Mouse (Mus musculus): ENCODE results near the gene Kirrel3.

Gene Kirrel3

DNA sequence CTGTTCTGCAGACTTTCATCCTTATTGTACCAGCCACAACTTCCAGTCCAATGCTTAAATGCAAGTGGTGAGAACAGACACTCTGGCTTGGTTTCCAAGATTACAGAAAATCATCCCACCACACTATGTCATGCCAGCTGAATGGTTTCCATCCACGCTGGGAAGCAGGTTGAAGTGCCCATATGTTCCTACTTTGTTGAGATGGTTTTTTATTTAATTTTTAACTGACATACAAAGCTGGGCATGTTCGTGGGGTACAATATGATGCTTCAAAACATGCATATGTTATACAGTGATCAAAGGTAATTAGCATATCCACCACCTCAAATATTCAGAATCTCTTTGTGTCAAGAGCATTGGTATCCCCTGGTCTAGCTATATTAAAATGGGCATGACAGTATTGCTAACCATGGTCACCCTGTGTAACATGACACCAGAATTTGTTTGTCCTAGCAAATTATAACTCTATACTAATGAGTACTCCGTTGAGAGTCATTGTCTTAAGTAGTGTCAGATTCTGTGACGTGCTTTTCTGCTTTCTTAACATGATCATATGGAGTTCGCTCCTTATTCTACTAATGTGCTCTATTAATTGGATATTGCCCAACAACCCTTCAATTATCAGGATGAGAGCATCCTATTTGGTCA lies 472.6 kb downstream of the Kirrel3 start:
- DNase-seq = peak; percentile 50

DNA sequence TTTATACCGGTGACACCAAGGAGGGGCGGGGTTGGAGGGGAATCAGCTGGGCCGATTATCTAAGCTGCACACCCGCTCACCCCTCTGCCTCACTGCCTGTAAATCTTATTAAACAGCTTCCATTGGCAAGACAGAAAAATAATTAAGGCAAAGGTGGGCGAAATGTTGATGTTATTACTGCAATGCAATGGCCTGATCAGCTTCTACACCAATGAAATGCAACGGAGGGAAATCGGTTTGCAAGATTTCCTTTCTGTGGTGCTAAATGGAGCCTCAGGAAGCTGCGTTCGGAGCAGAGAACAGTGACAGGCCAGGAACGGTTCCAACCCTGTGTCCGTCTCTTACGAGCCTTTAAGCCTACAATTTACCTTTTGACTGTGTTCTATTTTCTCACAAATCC lies 475.0 kb downstream of the Kirrel3 start:
- no peak for DNase-seq

DNA sequence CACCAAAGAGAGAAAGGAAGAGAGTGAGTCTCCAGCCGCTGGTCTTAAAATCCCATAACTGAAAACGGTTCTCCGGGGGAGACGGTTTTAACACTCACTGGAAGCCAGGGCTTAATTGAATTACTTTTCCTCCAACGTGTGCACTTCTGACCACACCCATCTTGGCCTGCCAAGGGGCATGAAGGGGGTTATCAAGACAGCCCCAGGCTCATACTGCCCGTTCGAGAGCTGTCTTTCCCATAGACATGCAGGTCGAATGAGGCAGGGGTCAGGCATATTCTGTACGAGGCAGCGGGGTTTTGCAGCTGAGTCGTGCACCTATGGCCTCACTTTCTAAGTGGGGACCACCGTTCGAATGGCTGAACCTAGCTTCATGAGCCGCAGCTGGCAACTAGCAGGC lies 475.5 kb downstream of the Kirrel3 start:
- DNase-seq = no peak

DNA sequence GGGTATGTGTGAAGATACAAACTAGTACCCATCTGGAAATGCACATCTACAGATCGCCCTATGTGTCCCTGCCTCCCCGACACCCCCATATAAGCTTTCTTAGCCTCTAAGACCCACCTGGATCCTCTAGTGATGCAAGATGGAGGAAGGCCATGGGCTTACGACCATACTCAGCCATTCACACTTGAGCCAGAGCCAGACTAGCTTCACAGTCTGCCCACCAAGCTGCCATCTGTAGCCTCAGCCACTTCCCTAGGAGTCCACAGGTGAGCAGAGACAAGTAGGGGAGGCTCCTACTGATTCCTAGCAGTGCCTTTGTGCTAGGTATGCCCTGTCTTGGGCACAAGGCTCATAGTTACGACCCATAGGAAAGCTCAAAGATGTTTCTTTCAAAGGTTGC lies 476.6 kb downstream of the Kirrel3 start:
- no peak for DNase-seq

DNA sequence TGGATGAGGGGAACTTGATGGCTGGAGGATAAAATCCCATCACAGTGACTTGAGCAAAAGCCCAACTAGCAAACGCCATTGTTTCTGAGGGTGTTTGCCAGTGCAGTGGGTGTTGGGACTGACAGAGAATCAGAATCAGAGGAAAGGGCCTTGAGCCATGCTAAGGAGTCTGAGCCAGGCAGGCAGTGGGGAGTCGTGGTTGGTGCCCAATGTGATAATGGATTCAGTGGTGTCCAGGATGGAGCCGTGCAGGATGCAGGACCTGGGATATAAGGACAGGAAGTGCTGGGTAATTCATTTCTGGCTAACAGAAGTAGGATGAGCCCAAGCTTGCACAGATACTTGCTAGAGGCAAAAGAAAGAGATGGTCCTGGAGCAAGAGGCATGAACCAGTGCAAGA lies 477.9 kb downstream of the Kirrel3 start:
- no peak for DNase-seq

DNA sequence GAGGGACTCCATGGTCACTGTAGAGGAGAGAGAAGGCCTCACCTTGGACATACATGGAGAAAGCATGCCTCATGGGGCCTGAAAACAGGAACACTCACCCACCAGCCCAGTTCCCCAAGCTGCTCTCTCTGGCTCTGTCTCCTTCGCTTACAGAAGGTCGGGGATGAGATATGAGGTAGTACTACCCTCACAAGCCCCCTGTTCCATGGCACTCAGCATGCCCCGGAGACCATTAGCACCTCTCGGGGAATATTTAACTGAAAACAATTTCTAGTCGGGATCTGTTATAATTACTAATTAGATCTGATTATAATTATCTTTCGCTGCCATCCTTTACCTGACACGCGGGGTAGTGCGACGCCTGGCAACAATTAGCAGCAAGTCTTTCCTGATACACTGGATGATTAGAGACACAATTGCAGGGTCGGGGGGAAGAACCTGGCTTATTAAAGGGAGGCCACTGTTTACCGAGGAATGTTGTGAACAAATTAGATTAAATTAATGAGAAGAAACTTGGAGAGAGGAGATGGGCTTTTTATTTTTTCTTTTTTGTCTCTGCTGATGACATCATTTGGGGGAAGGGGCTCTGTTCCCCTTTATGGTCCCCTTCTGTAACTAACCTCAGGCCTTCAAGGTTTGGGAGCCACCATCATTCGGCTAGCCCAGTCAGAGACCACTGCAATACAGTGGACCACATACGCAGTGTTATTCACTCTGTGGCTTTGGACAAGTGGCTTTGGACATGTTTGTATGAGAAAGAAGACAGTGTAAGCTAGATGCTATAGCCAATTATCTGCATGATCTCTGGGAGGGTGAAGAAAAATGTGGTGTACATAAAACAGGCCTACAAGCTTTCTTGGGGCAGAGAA lies 478.7 kb downstream of the Kirrel3 start:
- DNase-seq = no peak

DNA sequence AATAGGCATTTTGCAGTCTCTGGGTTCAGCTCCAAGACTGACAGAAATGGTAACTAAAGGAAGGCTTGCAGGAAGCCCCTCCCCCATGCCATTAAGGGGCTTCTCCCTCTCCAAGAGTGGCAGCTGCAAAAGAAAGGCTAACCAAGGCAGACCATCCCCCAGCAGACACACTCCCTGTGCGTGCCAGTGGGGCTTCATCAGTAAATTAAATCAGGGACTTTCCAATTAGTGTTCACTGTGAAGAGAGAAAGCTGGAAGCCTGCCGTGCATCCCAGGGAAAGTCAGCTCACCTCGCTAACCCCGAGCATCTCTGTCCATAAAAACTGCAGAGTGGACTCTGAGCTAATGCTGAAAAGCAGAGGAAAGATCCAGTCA lies 479.3 kb downstream of the Kirrel3 start:
- no peak for DNase-seq

DNA sequence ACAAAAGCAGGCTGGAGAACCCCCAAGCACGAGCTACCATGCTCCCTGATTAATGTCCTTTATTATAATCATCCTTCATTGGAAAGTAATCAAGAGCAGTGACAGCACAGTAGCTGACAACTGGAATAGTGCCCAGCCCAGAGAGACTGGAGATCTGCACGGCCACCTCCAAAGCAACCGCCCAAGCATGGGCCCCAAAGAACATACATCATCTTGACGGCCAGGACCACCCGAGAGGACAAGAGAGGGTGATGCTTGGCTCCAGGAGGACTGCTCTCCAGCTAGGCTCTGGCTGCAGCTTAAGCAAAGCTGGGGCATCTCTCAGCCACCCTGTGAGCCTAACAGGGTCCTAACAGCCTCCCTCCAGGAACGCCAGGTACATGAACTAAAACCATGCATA lies 482.1 kb downstream of the Kirrel3 start:
- no peak for DNase-seq

DNA sequence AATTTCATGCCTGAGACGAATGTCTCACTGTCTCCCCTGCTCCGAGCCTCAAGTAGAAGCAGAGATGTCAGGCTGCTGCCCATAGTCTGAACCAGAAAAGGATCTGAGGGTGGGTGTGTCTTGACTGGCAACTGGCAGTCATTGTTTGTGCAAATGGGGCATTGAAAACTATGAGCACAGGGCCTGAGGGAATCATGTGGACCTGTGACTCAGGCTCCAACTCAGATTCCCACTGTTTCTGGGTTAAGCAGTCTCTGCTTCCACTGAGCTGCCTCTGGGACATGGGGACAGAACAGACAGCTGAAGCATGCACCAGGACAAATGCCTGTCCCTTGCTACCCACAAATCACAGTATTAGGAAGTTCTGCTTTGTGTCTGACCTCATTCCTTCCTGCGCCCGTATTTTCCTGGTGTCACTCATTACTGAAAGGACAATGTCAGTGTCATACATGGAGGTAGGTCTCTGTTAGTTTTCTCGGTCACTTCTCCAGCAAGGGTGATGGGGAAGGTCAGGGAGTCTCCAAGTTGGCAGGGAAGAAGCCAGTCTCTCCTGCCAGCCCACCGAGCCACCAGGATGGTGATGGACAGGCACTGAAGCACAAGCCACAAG lies 484.3 kb downstream of the Kirrel3 start:
- no peak for DNase-seq

DNA sequence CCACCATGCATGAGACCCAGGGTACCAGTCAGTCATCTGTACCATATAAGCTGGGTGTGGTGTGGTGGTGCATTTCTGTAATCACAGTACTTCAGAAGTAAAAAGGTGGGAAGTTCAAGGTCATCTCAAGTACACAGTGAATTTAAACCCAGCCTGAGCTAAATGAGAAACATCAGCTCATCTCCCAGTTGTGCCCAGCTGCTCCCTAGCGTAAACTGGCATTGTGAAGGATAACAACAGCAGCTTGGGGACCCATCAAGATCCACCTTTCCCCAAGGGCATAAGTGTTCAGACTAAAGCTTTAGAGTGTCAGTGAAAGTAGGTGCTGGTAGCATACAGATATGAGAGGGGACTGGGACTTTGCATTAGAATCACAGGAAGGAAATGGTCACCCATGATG lies 488.6 kb downstream of the Kirrel3 start:
- DNase-seq = no peak

DNA sequence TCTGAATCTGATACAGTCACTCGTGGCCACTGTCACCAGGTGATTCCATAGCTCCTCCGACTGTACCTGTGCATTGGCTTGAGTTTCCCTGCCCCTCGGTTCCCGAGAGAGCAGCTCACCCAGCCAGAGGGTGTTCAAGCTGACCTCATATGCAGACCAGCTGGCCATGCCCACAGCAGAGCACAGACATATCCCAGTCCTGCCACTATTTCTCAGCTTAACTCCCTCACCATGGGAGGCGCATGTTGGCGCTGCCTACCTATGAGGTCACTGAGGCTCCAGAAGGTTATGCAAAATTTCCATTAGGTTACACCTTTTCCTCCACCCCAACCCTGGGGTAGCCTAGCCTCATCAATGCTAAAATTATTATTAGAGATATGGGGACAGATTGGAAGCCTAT lies 489.6 kb downstream of the Kirrel3 start:
- DNase-seq = no peak

DNA sequence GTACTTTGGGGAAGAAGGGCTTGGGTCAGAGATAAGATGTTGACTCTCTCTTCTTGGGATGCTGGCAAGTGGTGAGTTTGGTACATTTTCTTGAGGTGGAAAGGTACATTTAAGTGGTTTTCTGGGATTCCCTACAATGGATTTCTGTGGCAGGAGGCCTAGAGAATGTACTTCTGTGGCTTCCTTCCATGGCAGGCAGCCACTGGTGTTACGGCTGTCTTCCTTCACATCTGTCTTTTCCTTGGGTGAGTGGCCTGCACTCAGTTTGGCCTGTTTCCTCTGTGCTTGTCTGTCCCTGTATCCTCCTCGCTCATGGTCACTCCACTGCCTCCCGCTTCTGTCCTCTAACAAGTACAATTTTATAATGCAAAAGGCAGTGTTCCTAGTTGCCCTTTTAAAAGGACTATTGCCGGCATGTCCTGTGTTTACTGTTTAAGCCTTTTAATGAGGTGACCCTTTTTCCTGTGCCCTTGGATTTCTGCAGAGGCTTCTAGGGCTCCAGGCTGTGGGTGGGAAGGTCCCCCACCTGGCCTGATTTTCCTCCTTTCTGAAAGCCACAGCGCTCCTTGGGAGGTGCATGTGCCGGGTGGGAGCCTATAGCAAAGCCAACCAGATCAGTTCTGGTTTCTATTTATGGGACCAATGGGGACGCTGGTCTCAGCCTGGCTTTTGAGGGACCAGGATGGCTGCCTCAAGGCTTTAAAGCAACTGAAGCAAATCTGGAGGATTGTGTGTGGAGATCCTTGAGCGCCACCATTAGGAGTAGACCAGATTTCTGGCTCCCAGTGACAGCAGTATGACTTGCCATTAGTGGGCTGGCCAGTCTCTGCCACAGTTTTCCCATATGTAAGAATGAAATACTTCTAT lies 491.1 kb downstream of the Kirrel3 start:
- DNase-seq = no peak

DNA sequence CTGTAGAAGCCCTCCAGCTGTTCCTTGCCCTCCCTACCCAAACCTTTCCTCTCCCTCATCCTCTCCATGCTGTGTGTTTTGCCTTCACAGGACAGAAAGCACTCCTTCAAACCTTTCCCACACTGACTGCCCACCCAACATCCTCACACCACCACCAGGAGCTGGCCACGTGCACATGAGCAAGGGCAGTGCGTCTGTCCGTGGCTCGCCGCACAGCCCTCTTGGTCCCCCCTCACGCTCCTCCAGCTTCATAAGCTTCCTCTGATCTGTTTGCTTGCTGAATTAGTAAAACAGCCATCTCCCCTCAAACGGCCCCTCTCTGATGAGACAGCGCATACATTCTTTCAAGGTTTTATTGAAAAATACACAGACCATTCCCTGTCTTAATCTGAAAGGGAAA lies 492.0 kb downstream of the Kirrel3 start:
- no peak for DNase-seq

DNA sequence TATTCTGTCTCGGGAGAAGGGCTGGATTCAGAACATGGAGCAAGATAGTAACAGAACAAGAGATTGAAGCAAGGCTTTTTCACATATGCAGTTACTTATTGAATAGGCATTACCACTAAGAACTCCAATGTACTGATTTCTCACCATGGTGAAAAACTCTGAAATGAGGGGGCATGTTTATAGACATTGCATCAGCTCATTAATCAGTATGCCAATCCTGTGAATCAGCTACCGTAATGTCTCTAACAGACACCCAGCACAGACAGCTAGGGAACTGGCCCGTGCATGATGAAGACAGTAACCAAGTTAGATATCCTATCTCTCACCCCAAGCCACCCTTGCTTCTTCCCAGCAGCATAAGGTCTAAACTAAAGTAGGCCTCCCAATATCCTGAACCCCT lies 492.5 kb downstream of the Kirrel3 start:
- DNase-seq = no peak

DNA sequence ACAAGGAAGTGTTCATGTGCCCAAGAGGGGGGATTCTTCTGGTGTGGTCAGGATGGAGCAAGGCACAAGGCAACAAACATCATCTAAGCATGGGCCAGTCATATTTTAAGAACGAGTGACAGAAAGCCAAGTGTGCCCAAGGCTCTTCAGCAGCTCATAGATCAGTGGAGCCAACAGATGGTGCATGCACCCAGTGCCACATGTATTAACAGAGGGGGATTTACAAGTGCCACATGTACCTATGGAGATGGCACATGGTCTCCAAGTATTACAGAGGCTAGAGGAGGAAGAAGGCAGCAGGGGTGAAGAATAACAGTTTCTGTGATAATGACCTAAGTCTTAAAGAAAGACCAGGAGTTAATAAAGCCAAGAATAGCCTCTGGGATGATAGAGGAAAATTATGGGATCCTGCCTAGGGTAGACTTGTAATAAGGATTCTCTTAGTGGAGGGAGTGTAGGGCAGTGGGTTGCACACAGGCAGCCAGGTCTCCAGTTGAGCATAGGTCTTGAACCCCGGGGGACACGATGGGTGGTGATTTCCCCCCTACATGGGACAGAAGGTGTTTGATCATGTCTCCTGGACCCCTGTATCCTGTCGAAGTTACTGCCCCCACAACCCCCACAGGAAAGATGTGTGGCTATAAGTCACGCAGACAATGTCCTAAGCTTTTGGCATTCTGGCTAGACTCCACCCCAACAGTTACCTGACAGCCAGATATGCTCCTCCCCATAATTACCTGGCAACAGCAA lies 495.0 kb downstream of the Kirrel3 start:
- DNase-seq = no peak

DNA sequence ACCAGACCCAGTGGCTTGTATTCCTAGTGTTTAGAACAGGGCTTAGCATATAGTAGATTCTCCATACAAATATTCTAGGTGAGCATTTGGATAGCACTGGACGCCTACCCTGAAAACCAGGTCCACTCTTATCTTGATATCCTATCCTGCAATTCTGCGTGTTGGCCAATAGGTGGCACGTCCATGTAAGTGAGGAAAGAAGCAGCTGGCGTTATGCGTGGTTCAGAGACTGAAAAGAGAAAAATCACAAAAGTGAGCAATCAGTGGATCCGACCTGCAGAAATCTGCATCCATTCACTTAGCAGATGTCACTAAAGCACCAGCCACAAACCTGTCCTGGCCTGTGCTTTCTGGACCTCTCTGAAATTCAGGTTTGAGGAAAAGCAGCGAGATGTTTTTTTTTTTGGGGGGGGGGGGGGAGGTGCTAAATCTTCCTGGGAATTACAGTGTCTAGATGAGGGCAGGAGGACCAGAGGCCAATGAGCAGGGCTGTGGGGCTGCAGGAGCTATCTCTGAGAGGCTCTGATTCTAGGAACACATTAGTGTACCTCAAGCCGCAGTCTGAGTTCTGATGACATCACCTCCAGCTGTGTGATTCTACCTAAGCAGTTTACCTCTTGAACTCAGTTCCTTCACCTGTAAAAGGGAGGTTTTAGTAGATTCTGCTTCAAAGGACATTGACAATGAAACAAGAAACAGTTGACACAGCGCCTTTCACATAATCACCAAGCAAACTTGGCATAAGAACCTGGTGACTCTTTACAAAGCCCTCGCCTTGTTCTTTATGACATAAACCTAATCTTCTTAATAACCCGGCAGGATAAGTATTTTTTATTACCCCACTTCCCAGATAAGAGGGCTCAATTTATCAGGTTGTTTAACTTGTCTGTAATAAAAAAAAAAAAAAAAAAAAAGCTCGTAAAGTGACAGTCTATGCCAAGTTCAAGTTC lies 498.1 kb downstream of the Kirrel3 start:
- peak; percentile 18 for DNase-seq

DNA sequence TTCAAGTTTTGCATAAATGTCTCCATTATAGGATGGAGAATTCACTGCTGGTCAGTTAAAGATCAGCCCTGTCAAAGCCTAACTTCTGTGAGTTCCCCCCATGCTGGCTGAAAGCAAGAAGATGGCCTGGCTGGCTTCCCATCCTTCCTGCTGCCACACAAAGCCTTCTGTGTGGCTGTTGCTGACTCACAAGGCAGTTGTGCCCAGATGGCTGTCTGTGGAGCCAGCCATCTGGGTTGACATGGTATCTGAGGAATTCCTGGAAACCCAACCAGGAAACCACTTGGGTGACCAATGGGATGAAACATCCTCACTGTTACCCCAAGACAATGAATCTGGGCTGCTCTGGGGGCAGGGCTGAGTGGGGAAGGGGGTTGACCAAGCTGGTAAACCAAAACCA lies 500.5 kb downstream of the Kirrel3 start:
- peak; percentile 58 for DNase-seq

DNA sequence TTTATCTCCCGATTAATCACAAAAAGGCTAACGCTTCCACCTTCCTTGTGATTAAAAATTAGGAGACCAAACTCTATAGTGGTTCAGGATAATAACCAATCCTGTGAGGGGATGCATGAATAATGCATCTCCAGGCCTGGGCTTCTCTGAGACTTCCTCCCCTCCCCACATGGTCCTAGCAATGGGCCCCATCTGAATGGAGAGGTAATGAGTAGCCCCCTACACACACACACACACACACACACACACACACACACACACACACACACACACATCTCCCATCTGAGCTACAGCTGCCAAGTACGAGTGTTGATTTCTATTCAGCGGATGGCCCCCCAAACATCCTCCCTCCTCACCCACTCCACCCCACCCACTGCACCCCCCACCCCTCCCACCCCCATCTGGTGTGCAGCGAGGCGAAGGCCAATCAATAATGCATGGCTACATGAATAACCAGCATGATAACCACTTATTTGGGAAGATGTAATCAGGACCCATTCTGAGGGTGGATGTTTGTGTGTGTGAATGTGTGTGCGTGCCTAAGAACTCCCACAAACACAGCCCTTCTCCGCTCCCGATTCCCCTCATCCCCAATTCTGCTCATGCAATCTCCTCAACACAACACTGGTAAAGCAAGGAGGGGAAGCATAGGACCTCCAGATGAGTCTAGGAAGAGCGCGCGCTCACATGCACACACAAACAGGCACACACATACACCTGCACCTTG lies 501.9 kb downstream of the Kirrel3 start:
- DNase-seq = no peak

DNA sequence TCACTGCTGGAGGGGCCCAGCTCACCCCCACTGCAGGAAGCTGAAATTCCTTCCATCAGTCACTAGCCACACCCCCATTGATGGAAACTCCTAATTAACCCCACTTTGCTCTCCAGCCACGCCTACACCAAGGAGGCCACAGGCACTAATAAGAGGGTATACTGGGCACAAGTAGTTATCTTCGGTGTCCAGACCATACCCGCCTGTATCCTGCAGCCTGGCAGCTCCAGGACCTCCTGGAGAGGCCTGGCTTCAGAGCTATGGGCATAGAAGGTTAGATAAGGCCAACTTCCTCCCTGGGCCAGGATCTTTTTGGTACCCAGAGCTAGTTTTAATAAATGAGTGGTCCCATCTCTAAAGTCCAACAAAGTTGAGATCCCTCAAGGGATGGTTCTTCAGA lies 503.0 kb downstream of the Kirrel3 start:
- no peak for DNase-seq

DNA sequence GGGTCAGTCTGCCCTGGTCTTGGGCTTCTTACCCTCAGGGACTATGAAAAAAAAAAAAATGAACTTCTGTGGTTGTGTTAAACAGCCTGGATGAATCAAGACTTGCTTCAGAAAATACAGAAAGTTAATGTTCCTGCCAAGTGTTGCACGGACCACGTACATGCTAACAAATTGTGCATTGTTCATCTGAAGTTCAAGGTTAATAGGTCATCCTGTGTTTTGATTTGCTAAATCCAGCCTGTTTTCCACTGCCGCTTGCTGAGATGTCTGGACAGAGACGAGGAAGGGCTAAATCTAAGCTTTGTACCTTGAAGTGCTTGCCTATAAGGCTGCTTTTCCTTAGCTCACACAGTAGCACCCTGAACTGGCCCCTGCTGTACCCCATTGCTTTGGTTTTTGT lies 506.5 kb downstream of the Kirrel3 start:
- DNase-seq = no peak
